Mouse (Mus musculus) lung, postnatal 36 days (tissue): ENCODE results near the gene Tmc6.

Experiments
- DNase-seq: peaks from one replicate; pipeline ENCODE4 v3.0.0; 2022; ENCODE audit warnings: mixed read lengths

The Tmc6 gene

GRCm38 (mm10) chr11:117743454-117744030 is 38.5 kb downstream of the Tmc6 start:
- no peak for DNase-seq

DNA sequence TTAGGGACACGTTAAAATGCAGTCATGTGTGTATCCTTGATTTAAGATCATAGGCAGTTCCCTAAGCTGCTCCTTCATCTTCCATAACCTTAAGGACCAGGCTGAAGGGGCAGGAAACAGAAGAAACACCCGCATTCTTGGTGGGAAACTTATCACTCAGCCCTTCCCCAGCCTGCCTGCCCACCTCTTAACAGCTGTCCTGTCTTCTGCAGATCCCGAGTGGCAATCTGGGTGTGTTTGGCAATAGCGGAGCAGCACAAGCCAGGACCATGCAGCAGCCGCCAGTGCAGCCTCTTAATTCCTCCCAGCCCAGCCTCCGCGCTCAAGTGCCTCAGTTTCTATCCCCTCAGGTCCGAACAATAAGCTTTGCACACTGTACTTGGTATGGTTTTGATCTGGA is 39.3 kb downstream of the Tmc6 start:
- no peak for DNase-seq

- DNase-seq = no peak
Observed at GRCm38 (mm10) chr11:117742243-117742642, 39.8 kb downstream of the Tmc6 start.

DNA sequence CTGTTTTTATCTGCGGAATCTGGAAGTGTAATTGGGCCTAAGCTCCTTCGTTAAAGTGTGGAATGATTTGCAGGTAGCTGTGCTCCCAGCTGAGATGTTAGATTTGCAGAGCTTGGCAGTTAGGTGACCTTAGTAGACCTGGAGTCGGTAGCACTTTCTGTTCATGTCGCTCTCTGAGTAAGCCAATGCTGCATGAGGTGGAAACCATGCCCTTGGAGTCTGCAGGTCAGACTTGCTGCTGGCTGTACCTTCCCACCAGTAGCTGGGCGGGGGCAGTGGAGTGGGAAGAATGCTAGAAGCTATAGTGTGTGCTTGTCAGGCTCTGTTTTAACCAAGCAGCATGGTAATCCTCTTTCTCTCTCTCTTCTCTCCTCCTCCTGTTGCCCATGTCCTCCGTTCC is 40.9 kb downstream of the Tmc6 start:
- DNase-seq = no peak

DNA sequence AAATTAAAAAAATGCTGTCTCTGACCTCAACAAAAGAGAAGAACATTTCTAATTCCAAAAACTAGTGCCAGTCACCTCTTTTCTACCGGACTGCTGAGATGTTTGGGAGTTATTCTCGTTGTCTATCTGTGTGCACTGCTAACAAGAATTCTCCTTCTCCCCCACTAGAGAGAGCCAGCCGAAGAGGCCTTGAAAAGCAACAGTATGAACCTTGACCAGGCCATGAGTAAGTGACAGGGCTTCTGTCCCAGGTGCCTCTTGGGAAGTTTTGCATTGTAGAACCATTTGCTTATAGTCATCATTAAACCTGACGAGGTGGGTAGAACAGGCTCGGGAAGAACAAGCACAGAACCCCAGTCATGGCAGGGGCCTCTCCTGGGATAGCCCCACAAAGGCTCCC is 43.9 kb downstream of the Tmc6 start:
- DNase-seq = no peak

GRCm38 (mm10) chr11:117736037-117736689 is 45.8 kb downstream of the Tmc6 start:
- DNase-seq = peak; percentile 39

DNA sequence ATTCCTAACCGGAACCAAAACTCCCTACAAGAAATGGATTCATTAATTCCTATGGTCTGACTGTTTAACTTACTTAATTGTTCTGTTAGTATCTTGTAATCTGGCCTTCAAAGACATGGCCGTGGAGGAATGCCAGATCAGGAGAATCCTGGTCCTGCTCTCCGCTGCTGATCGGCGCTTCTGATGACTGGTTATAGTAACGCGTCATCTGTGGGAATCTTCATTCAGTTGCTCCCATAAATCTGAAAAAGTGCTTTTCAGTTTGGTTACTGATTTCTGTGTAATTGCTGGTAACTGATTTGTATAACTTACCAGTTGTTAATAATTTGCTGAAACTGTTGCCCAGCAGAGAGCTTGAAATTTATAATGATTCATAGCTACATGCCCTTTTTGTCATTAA is 50.5 kb downstream of the Tmc6 start:
- DNase-seq = no peak

GRCm38 (mm10) chr11:117730490-117730838 is 51.5 kb downstream of the Tmc6 start:
- DNase-seq = no peak

- DNase-seq = no peak
Observed at GRCm38 (mm10) chr11:117729798-117730489, 52.1 kb downstream of the Tmc6 start.

DNA sequence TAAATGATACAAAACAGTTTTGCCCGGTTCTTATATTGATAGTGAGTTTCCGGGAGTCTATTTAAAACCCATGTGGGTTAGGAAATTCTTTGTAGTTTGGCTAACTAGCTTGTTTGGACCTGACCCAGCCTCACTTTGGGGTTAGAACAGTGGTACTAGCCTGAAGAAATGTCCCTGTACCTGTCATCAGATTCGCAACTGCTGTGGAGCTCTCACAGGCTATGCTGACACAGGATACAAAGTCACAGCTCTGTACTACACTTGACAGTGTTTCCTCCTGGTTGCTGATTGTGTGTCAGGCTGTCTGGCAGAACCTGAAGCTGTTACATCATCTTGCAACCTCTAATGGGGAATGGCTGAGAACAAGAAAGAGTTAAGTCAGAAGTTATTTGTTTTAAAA is 52.7 kb downstream of the Tmc6 start:
- peak; percentile 44 for DNase-seq

GRCm38 (mm10) chr11:117728841-117729240 is 53.2 kb downstream of the Tmc6 start:
- peak; percentile 65 for DNase-seq

DNA sequence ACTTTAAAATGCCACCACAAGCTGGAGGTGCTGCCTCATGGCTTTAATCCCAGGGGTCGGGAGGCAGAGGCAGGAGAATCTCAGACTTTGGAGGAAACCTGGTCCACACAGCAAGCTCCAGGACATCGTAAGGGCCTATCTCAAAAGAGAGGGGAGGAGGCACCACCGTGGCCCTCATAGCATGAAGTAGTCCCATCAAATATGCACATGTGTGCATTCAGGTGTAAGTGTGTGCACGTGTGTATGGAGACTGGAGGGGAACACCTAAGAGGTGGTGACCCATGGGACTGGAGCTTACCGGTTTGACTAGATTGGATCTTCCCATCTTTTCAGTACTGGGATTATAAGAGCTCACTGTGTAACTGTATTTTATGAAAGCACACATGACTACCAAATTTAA is 53.8 kb downstream of the Tmc6 start:
- DNase-seq = no peak

DNA sequence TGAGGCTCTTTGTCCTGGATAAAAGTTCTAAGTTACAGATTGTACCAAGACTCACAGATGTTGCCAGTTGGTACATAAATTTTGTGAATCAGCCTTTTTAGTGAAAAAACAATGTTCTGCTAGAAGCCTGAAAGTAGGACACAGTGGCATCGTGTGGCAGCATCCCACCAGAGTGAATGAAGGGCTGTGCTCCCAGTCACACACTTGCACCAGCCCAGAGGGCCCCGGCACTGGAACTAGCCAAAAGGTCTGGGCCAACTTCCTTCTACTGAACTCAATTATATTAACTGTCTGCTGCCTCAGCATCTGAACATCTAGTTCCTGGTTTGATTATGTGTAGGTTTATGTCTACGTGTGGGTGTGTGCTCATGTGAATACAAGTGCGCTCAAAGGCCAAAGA is 55.0 kb downstream of the Tmc6 start:
- DNase-seq = no peak

GRCm38 (mm10) chr11:117724604-117725301 is 57.2 kb downstream of the Tmc6 start:
- no peak for DNase-seq

DNA sequence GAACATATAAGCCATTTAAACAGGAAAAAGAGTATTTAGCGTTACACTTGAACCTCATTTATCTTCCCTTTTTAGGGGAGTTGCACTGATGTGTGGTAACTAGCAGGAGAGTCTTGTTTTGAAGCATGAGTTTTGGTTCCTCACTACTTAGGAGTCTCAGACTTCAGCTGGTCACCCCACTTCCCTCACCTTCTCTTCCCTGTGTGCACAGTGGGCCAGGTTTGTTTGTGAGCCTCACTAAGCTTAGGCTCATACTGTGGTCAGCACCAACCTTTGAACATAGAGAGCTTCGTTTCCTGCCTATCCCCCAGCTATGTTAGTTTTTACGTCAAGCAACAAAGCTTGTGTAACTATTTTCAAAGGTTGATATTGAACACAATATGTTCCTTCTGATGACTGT is 63.2 kb downstream of the Tmc6 start:
- DNase-seq = no peak
